Comparison of ENCODE assay signal across 14 mouse cellular contexts in the genomic region with DNA sequence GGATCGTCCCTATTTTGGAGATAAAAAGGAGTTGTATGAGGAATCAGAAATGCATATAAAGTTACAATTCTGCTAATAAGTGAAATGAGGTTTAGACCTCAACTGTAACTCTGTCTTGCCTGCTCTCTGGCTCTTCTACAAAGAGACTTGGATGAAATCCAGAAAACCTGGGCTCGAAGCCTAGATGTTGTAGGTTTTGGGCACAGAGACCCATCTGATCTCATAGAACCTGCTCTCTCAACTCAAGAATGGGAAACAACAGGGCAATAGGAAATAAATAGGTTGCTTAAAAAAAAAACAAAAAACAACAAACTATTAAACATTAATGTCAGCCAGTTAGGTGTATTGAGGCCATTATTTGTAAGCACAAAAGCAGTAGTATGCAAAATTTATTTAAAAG.
A peak's percentile ranks its signal among the peaks of the same experiment; 100 is the strongest.
DNase-seq lines count a peak whose midpoint lies in the region; ATAC-seq and TF ChIP-seq lines count a peak whose summit lies in the region.
"Had no signal": no experiment of that assay in that cellular context is flagged by ENCODE, and none has a peak within 500 bp of the region (broad histone marks: within the 10 kb centered on the region; RNA-seq: fewer than 3 reads in every experiment).

No protein-coding gene starts in this region.

- no peaks in the 10 kb centered on the region for H3K79me2 ChIP-seq in liver, adult 2 months (ENCODE audit: control insufficient read depth, insufficient read depth, low read length)

- peak; percentile 12 to 25 for DNase-seq in cerebellum, adult 18-20 months
- no peak for DNase-seq in cerebellum, adult 9-11 months
- DNase-seq in liver, adult 2 months (ENCODE audit: extremely low read depth, low read depth, low spot score), result peak; percentile 47
- no peak for DNase-seq in liver
- DNase-seq in brain, adult 2 months (ENCODE audit: low read depth, low spot score), result peak; percentile 47
- peak; percentile 32 to 68 for DNase-seq in layer of hippocampus, adult 2 months (ENCODE audit: low spot score in 2 of 2)
- DNase-seq in testis, postnatal 14 days (ENCODE audit: low spot score), result no peak
- DNase-seq: gastrocnemius, adult 2 months; kidney, postnatal 10 days; liver, postnatal 0 days; thymus, postnatal 4 days had no signal

- no peaks in the 10 kb centered on the region for H3K27me3 ChIP-seq in liver, adult 2 months (ENCODE audit: control insufficient read depth, insufficient read depth, low read length)
- no peaks in the 10 kb centered on the region for H3K27me3 ChIP-seq in heart, embryonic 11.5 days (ENCODE audit: control insufficient read depth, insufficient read depth, low read length)
- H3K27me3 ChIP-seq: heart, embryonic 13.5 days had no signal

- H3K27ac ChIP-seq in liver, adult 2 months (replicated peaks; ENCODE audit: insufficient read depth, low read depth, low read length), result no peak overlapping the region
- H3K27ac ChIP-seq in layer of hippocampus, adult 2 months, result 0 out of 2 replicates have a peak overlapping the region, but pooled peaks have one; percentile 5
- no peak overlapping the region for H3K27ac ChIP-seq in heart, embryonic 11.5 days (ENCODE audit: low read depth, low read length)
- H3K27ac ChIP-seq: gastrocnemius, adult 2 months; heart, embryonic 13.5 days had no signal

- TF ChIP-seq CTCF in liver, adult 2 months (IDR thresholded peaks at IDR 0.05; ENCODE audit: low read depth, low read length), result no peak
- TF ChIP-seq CTCF in layer of hippocampus, adult 2 months (conservative IDR thresholded peaks at IDR 0.05), result no peak

- H3K4me2 ChIP-seq in heart, embryonic 11.5 days, result no peak overlapping the region
- H3K4me2 ChIP-seq: heart, embryonic 13.5 days had no signal

- no peak overlapping the region for H3K9ac ChIP-seq in liver, adult 2 months (ENCODE audit: low read depth, low read length)
- H3K9ac ChIP-seq in heart, embryonic 11.5 days (ENCODE audit: low read depth, low read length), result no peak overlapping the region
- H3K9ac ChIP-seq: heart, embryonic 13.5 days; liver, postnatal 0 days had no signal

- 47% methylated on average over 2 of the region's 2 CpGs for WGBS in liver, adult 2 months
- WGBS in heart, embryonic 11.5 days (ENCODE audit: insufficient replicate concordance), result 81% methylated on average over 2 of the region's 2 CpGs

- no peaks in the 10 kb centered on the region for H3K36me3 ChIP-seq in liver, adult 2 months (ENCODE audit: control insufficient read depth, insufficient read depth, low read length)
- no peaks in the 10 kb centered on the region for H3K36me3 ChIP-seq in heart, embryonic 11.5 days (ENCODE audit: control insufficient read depth, insufficient read depth, low read length)
- H3K36me3 ChIP-seq: heart, embryonic 13.5 days had no signal

- ATAC-seq in heart, embryonic 11.5 days (replicated peaks; ENCODE audit: insufficient number of reproducible peaks, low FRiP score, low TSS enrichment), result no peak
- ATAC-seq: hindbrain, embryonic 16.5 days; liver, postnatal 0 days had no signal

- no peaks in the 10 kb centered on the region; the same call in 1 of the 2 replicates for H3K4me1 ChIP-seq in liver, adult 2 months (ENCODE audit: control insufficient read depth, insufficient read depth, low read length)
- no peaks in the 10 kb centered on the region for H3K4me1 ChIP-seq in heart, embryonic 11.5 days (ENCODE audit: control insufficient read depth, insufficient read depth, low read length)
- H3K4me1 ChIP-seq: heart, embryonic 13.5 days had no signal

- no peak overlapping the region for H3K4me3 ChIP-seq in liver, adult 2 months (ENCODE audit: insufficient read depth, low read depth, low read length)
- no peak overlapping the region for H3K4me3 ChIP-seq in layer of hippocampus, adult 2 months
- H3K4me3 ChIP-seq in heart, embryonic 11.5 days (ENCODE audit: low read depth, low read length), result no peak overlapping the region
- H3K4me3 ChIP-seq: gastrocnemius, adult 2 months; heart, embryonic 13.5 days had no signal

- TF ChIP-seq POLR2A in liver, adult 2 months (IDR thresholded peaks at IDR 0.05; ENCODE audit: extremely low read depth, insufficient read depth, low read length), result no peak

- no peaks in the 10 kb centered on the region for H3K9me3 ChIP-seq in heart, embryonic 11.5 days (replicated peaks; ENCODE audit: control insufficient read depth, low read length)
- H3K9me3 ChIP-seq: heart, embryonic 13.5 days had no signal

Comparison
In these comparisons a context has a peak if more than half of its experiments do, and no peak if none do; other contexts are left out.
1. DNase-seq: peak in cerebellum, adult 18-20 months (2 of 2), liver, adult 2 months (single experiment), brain, adult 2 months (single experiment) and layer of hippocampus, adult 2 months (2 of 2); none in cerebellum, adult 9-11 months (single experiment), liver (single experiment) and testis, postnatal 14 days (single experiment).